Mouse (Mus musculus): ENCODE results near the gene Csnka2ip.

Csnka2ip gene

DNA sequence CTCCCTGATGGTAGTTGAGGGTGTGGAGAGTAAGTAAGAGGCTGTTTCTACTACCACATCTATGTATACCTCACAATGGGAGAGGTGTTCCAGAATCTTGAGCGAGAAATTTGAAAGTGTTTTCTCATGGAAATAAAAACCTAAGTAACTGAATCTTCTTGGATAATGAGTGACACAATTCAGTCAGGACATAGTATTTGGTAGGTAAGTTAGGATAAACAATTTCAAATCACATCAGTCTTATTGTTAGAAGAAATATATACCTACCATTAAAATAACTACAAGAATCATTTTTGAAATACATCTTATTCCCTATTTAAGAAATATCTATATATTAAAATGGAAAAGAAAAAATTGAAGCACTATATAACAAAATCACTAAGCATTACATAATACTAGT, at the start of gene Csnka2ip:
Gene Csnka2ip (minus strand): TSS at position 101 of the 400 bp plus-strand sequence.
- DNase-seq (ENCODE audit: low read depth, low spot score): no peak

DNA sequence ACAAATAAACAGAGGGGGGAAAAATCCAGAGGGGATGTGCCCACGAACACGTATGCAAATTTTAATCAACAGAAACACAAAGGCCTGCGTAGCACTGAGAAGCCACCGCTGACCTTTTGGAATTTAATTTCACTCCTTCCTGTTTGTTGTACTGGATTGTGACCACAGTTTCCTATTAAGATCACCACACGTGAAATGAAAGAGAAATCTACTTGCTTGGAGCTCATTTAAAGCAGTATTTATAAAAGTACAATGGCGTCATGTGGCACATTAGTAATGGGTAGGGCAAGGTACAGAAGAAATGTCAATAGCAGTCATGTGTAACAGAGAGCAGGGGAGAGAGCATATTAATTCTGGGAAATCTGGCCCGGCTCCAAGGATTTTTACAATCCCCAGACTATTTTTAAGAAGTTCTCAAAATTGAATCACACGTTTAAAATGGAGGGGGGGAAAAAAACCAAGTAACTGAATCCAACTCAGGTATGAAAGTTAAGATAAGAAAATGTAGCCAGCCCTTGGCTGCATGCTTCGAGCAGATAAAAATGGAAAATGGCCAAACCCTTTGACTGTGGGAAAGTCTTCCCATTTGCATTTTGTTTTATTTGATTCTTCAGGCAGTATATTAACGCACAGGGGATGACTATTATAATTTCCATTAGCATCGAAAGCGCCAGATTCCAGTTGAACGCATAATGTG, 47.5 kb upstream of the Csnka2ip start:
- DNase-seq (ENCODE audit: low read depth, low spot score): no peak

DNA sequence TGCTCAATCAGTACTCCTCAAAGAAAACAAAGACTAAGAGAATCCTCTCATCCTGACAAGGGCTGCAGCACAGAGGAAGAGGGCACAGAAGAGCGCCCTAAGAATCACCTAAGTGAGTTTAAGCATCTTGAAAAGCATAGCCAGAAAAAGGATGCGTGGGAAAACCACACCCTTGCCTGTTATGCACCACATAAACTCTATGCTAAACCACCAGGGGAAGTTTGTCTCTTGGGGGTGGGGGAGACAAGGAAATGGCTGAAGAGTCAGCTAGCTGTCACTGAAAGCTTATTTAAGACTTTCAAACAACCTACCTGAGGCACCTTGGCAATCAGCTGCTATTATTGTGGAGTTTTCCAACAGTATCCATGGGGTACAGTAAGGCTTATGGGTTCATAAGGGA, 45.6 kb upstream of the Csnka2ip start:
- DNase-seq (ENCODE audit: low read depth, low spot score): no peak

DNA sequence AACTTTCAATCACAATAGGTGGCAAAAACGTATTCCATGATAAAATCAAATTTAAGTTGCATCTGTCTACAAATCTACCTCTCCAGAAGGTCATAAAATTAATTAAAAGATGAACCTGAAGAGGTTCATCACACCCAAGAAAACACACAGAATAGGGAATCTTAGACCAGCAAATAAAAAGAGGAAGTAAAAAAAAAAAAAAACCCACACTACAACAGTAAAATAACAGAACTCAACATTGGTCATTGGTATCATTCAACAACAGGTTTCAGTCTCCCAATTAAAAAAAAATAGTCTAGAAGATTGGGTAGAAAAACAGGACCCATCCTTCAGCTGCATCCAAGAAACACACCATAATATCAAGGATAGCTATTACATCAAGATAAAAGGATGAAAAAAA, 32.9 kb upstream of the Csnka2ip start:
- no peak for DNase-seq (ENCODE audit: low read depth, low spot score)

DNA sequence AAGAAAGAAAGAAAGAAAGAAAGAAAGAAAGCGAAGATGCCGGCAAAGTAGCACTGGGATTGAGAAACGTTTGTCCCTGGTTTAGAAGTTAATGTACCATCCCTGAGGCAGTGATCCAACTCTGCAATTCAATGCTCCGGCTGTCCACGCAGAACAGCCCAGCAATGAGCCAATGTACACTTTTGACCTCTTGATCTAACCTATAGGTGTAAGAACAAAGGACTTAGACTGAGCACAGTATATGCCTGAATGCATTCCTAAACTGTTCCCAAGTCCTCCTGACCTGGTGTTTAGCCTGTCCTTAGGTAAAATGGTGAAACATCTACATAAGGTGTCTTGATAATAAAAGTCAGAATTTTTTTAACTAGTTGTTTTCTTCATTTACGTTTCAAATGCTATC, 17.9 kb upstream of the Csnka2ip start:
- no peak for DNase-seq (ENCODE audit: low read depth, low spot score)

DNA sequence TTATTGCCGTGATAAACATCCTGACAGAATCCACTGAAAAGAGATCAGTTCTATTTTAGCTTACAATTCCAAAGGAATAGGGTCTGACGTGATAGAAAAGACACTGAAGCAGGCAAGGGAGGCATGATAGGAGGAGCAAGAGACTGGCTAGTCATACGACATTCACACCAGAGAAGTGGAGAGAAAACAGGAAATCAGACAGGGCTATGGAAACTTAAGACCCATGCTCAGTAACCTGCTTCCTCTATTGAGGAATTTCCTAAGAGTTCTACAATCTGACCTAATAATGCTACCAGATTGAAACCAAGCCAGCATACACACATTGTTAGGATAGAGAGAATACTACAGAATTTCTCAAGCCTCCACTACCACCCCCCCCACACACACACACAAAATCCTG, 12.4 kb upstream of the Csnka2ip start:
- no peak for DNase-seq (ENCODE audit: low read depth, low spot score)

DNA sequence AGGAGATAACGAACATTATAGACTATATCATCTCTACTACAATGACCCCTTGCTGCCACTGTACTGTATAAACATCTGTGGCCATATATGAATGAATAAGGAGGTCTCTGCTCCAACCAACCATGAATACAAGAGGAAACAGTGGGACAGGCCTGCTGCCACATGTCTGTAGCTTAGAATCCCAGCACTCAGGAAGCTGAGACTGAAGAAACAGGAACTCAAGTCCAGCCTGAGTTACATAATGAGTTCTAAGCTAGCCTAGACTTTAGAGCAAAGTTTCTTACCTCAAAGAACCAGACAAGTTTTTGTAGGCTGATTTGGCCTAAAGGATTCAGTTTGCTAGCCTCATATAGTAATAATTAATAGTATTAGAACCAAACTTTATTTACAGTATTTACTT, 5.6 kb upstream of the Csnka2ip start:
- DNase-seq (ENCODE audit: low read depth, low spot score): no peak

DNA sequence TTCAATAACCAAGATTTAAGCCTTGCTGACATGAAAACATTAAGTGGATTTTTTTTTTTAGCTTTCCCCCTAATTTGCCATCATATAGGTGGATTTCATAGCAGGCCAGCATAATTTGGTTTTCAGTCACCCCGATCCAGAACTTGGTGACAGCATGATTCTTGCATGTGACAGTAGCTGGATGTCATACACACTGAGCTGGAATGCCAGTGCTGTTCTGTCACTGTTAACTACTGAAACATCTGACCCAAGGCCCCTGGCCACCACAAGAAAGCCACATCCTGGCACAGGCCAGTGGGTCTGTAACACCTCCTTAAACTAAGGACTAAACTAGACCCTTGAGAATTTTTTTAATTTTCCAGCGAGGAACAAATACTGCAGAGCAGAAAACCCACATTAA, 15.4 kb downstream of the Csnka2ip start:
- DNase-seq (ENCODE audit: low read depth, low spot score): no peak

DNA sequence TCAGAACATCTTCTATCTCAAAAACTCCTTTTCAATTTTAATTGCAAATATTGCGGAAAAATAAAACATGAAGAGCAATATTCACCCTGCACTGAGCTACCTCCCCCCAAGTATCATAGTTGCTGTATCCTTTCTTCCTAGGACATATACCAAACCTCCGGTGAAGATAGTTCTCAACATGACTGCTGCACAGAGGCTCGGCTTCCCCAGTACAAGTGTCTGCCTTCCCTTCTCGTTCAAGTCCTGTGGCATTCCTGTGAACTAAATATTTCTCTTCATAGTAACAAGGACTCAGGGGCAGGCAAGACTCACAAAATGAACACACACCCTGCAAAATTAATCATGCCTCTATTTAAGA, 16.0 kb downstream of the Csnka2ip start:
- DNase-seq (ENCODE audit: low read depth, low spot score): no peak

DNA sequence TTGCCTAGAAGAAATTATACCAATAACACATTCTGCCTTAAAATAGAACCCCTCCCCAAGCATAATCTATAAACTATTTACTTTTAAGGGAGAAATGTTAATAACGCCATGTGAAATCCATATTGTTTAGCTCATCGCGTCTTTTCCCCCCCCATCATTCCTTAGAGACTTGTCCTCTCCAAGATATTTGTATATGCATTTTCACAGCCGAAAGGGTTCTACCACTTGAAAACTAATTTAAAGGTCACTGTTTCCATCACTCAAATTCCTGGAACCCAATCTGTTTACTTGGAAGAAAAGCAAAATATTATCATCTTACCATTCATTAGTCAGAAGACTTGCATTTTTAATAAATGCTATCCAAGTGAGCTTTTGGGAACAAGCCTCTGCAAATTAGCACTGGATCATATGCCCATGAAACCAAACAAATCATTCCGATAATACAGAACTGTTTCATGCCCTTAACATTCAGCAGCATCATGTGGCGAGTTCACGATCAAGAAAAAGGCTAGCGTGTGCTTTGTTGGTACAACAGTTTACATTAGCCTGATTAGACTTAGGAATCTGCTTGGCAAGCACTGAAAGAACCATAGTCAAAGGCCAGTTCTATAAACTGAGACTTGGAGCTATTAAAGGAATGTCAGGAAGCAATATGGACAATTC, 16.5 kb downstream of the Csnka2ip start:
- DNase-seq (ENCODE audit: low read depth, low spot score): no peak

DNA sequence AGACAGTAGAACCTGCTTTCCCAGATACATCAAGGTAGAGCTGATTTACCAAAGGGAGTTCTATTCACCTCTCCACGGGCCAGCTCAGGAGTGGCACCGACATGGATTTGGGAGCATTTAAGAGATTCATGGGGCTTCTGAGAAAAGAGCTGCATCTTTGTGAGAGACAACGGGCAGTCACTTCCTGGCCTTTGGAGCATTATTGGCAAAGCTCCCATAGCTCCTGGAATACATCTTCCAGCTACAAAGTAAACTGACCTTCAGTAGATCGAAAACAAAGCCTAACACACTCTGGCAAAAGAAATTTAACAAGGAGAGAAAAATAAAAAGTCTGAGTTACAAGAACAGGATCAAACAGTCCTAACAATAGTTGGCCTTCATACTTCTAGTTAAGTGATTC, 17.6 kb downstream of the Csnka2ip start:
- DNase-seq (ENCODE audit: low read depth, low spot score): no peak

DNA sequence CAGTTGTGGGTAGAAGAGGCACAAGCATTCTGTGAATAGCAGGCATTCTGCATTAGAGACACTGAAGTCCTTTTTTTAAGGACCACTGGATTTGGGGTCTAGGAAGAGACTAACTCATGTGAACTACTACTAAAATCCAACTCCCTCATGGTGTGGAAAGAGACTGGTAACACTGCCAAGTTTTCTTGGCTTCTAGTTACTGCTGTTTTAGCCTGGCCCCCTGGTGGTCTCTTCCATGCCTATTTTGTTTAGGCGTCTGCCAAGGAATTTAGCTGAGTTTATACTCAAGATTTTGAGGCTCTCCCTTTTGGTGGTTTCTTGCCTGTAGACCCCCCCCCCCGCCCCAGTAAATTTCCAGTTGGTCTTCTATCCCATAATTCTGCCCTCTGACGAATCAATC, 18.8 kb downstream of the Csnka2ip start:
- no peak for DNase-seq (ENCODE audit: low read depth, low spot score)

DNA sequence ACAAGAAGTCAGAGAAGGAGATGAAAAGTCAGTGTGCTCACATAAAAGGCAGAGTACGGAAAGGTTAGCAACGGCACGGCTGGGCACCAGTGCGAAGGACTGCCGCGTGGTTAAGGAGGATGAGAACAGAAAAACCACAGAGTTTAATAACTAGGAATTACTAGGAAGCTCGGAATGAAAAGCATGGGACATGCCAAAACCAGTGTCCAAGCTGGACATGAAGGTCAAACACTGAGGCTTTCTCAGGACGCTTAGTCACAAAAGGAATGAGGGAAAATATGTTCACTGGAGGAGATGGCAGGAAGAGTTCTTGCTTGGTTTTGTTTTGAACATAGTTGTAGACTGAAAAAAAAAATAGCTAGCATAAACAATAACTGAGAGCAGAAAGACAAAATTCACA, 32.7 kb downstream of the Csnka2ip start:
- DNase-seq (ENCODE audit: low read depth, low spot score): no peak

DNA sequence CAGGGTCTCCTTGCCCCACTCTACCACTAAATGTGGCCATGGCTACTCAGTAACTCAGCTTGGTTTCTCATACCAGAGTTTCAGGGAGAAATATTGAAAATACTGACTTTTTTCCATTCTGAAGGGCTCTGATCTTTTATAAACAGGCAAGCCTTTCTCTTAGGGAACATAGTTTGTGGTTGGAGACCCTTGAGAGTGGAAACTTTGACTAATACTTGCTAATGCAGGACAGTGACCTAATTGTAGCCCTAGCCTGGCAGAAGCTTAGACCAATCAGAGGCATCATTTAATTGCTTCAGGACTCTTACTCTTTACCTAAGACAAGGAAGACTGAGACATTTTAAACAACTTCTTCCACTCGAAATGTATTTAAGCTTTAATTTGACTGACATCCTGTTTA, 39.1 kb downstream of the Csnka2ip start:
- no peak for DNase-seq (ENCODE audit: low read depth, low spot score)

DNA sequence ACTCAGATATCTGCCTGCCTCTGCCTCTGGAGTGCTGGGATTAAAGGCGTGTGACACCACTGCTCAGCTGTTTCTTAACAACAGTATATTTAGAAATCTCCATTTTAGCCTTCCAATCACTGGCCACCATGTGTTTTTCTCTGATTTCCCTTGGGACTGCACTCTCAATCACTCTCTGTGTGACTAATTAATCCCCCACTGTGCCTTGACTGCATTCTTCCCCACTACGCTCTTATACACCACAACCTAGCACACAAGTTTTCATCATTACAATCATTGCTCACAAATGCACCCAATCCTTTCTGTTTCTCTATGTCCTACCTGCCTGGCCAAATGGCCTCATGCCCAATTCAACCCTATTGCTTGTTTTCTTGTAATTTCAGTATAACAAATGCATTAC, 43.7 kb downstream of the Csnka2ip start:
- no peak for DNase-seq (ENCODE audit: low read depth, low spot score)

DNA sequence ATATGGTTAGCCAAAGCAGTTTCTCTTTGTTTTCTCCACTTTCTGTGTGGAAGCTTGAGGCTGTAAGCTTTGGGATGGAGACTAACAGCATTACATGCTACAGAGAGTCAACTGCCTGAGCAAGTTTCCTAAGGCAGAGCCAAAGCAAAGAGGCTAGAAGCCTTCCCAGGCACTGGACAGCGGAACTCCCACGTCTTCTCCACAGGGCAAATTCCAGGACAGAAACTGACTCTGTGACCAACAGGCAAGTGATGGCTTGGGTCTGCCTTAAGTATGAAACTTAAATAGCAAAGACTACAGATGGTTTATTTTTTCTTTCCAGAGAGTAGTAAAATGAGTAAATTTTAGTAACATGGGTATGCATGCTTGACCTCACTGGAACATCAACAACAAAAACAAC, 75.3 kb downstream of the Csnka2ip start:
- DNase-seq (ENCODE audit: low read depth, low spot score): no peak

DNA sequence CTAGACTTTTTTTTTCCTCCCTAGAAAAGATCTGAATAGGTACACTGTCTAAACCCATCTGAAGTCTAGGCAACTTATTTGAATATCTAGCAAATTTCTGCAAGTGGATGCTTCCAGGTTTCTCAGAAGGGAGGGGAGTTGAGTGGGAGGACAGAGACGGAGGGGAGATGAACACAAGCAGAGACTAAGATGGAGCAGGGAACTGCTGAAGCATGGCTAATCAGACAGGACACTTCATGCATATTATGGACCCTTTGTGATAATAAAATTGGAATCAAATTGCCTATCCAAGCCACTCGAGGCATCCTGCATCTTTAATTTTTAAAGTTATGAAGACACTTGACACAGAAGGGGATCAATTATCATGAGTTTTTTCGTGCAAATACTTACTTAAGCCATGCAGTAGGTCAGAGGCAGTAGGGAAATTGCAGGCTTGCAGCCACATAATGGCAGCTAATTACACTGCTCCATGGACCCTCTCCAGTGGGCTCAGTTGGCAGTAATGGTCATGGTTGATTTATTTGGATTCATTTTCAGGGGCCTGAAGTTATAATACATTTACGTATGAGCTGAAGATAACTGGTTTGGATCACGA, 78.1 kb downstream of the Csnka2ip start:
- no peak for DNase-seq (ENCODE audit: low read depth, low spot score)

DNA sequence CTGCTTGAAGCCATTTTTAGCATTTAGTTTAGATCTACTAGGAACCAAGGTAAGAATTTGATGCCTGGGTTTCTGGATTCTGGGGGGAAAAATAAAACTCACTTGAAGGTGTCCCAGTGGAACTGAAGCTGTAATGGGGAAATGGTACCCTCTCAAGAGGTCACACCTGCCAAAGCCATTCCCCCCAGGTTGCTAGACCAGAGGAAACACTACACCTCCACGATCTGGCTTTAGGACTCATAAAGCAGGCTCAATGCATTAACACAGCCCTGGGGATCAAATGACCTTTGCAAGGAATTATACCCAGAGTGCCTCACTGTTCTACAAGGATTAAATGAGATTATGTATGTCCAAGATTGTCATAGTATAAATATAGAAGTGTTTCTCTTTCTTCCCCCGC, 88.8 kb downstream of the Csnka2ip start:
- no peak for DNase-seq (ENCODE audit: low read depth, low spot score)
